Mouse (Mus musculus) liver, postnatal 0 days (tissue): Measurements from ENCODE around the gene Coro2a. TPM values are rescaled to one million over a fixed set of nuclear protein-coding genes. Genes with fewer than 3 reads are reported as not detected.
"Not testable (repeated sequence)": the region's sequence is repeated elsewhere in the genome, so short reads cannot be mapped to it uniquely, and the experiment has no call there.

ENCODE experiments used
- ATAC-seq: fragments of 200-750 bp; cut with Nextera tagmentation; 2 replicates; pipeline ENCODE4 v1.8.0; 2017; ENCODE audit warnings: mild to moderate bottlenecking, moderate library complexity
- DNase-seq: peaks from one replicate; pipeline ENCODE4 v3.0.0-alpha.2; 2016
- H3K27ac ChIP-seq: fragments of 300-500 bp; sonication (generic); 2 replicates; pipeline ENCODE4 v1.5.1; 2014; ENCODE audit warnings: antibody characterized with exemption, moderate library complexity, mild to moderate bottlenecking, low read depth
- H3K27me3 ChIP-seq: fragments of 300-500 bp; sonication (generic); 2 replicates; pipeline ENCODE4 v1.6.1; 2014; ENCODE audit warnings: low read length, control low read depth, mixed read lengths; ENCODE audit not compliant: insufficient read depth
- H3K36me3 ChIP-seq: fragments of 300-500 bp; sonication (generic); replicated peaks from 2 replicates; pipeline ENCODE4 v1.6.1; 2014; ENCODE audit warnings: mild to moderate bottlenecking, control low read depth, low read length, moderate library complexity, mixed read lengths; ENCODE audit not compliant: insufficient read depth
- H3K4me1 ChIP-seq: fragments of 300-500 bp; sonication (generic); 2 replicates; pipeline ENCODE4 v1.6.1; 2014; ENCODE audit warnings: antibody characterized with exemption, mild to moderate bottlenecking, control low read depth; ENCODE audit not compliant: insufficient read depth
- H3K4me2 ChIP-seq: fragments of 300-500 bp; sonication (generic); 2 replicates; pipeline ENCODE4 v1.6.1; 2014; ENCODE audit warnings: low read depth, mild to moderate bottlenecking, low read length, moderate library complexity, mixed read lengths
- H3K4me3 ChIP-seq: fragments of 300-500 bp; sonication (generic); 2 replicates; pipeline ENCODE4 v1.5.1; 2014; ENCODE audit warnings: low read depth, low read length
- H3K9ac ChIP-seq: fragments of 300-500 bp; sonication (generic); replicated peaks from 2 replicates; pipeline ENCODE4 v1.6.1; 2014; ENCODE audit warnings: mild to moderate bottlenecking, moderate library complexity
- H3K9me3 ChIP-seq: fragments of 300-500 bp; sonication (generic); 2 replicates; pipeline ENCODE4 v1.6.1; 2016; ENCODE audit warnings: mild to moderate bottlenecking, control low read depth, low read length, mixed read lengths
- CTCF ChIP-seq: sonication (generic); IDR thresholded peaks from 2 replicates; pipeline ENCODE4 v1.5.1; 2016; ENCODE audit warnings: antibody characterized with exemption, low read depth
- EP300 ChIP-seq: IDR thresholded peaks from 2 replicates; pipeline ENCODE4 v1.6.1; 2016; ENCODE audit warnings: antibody characterized with exemption, low read depth, mild to moderate bottlenecking
- WGBS: fragments of 180-500 bp; shearing (Covaris S2); extraction: QIAGEN DNeasy Blood & Tissue Kit; methylation state at CpG from one replicate; pipeline ENCODE4 v1.1.7; 2014; ENCODE audit not compliant: insufficient replicate concordance; 5-methylcytosine and 5-hydroxymethylcytosine counted together
- polyA plus RNA-seq: library from polyadenylated mRNA; unstranded; fragments of >200 nt; fragmentation: Nextera tagmentation; extraction: Ambion mirVana; gene quantifications from 2 replicates; pipeline ENCODE4 v1.2.1, GENCODE M21; 2015

The Coro2a gene
- polyA plus RNA-seq, 1 experiment from 2014 or later = 2.2 TPM

DNA sequence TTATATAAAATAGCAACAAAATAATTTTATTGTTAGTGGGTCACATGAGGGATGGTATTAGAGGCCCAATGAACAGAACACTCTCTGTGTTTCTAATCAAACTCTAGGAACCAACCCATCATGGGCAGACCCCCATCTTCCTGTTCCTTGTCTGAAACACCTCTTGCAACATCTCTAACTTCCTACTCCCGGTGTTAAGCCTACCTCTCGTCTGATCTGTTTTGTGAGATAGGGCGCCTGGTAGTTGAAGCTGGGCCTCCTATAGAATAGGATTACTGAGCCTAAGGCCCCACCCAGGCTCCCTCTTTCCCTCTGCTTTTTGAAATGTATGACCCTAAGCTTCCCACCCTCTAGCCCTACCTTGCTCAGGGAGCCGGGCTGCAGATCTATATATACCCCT lies 11.2 kb downstream of the Coro2a start:
- 31% methylated on average over 4 of the region's 4 CpGs for WGBS
- H3K27ac ChIP-seq = no peak overlapping the region
- TF ChIP-seq CTCF (no peak), EP300 (no peak)
- H3K4me2 ChIP-seq = no peak overlapping the region
- no peak for ATAC-seq
- no peak overlapping the region for H3K4me3 ChIP-seq
- H3K36me3 ChIP-seq = no peaks in the 10 kb centered on the region
- no peaks in the 10 kb centered on the region; the same call in 1 of the 2 replicates for H3K27me3 ChIP-seq
- H3K9me3 ChIP-seq = no peaks in the 10 kb centered on the region
- H3K4me1 ChIP-seq = peaks cover 17% of the 10 kb centered on the region
- no peak overlapping the region for H3K9ac ChIP-seq
- no peak for DNase-seq

DNA sequence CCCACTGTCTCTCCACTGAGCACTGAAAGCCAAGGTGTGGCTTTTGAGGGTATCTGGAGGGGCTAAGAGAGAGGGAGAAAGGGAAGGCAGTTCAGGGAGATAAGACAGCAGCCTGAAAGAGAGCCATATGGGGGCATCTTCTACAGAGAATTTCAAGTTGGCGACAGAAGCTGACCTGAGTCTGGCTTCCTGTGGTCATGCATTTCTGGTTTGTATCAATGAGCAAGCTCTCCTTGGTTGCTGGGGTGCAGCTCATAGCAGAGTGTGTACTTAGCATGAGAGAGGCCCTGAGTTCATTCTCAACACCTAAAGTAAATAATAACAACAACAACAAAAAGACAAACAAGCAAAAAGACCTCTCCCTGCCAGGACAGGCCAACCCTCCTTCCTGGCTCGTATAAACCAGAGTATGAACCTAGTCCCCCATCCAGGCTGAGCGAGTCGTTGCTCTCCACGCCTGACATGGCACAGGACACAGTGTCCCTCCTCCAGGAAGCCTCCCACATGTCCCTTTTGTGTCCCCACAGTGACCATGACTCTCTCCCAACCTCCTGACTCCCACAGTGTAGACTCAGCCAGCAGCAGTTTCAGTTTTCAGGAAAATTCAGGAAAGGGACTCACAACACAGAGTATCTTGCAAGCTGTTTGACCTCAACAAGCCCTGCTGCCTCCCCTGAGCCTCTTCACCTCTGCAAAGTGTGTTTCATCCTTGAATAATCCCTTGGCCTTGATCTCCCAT lies 11.9 kb downstream of the Coro2a start:
- no peak overlapping the region; the same call in 1 of the 2 replicates for H3K27ac ChIP-seq
- H3K27me3 ChIP-seq = no peaks in the 10 kb centered on the region; the same call in 1 of the 2 replicates
- DNase-seq (no peak), ATAC-seq (no peak)
- H3K9ac ChIP-seq = no peak overlapping the region
- H3K4me2 ChIP-seq = no peak overlapping the region
- H3K4me3 ChIP-seq = no peak overlapping the region
- no peaks in the 10 kb centered on the region for H3K9me3 ChIP-seq
- TF ChIP-seq EP300 (no peak), CTCF (no peak)
- no peaks in the 10 kb centered on the region for H3K36me3 ChIP-seq
- peaks cover 22% of the 10 kb centered on the region for H3K4me1 ChIP-seq
- WGBS = 56% methylated on average over 5 of the region's 5 CpGs

DNA sequence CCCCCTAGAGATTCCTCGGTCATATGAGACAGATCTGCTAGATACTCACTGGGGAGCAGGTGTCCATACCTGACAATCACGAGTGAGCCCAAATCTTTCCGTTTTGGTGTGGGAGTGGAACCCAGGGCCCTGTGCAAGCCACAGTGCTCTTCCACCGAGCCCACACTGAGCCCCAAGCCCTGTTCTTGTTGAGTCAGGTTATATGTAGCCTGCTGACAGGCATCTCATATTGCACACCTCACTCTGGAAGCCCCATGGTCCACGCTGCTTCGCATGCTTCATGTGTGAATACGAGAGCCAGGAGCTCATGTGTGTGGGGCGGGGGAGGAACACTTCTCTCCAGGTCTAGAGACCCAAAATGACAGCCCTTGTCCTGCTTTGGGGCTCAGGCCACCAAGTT lies 12.9 kb downstream of the Coro2a start:
- H3K27ac ChIP-seq = no peak overlapping the region
- H3K27me3 ChIP-seq = no peaks in the 10 kb centered on the region; the same call in 1 of the 2 replicates
- no peaks in the 10 kb centered on the region for H3K36me3 ChIP-seq
- ATAC-seq (no peak), DNase-seq (no peak)
- 74% methylated on average over 8 of the region's 8 CpGs for WGBS
- no peak overlapping the region for H3K4me2 ChIP-seq
- peaks cover 25% of the 10 kb centered on the region for H3K4me1 ChIP-seq
- no peaks in the 10 kb centered on the region for H3K9me3 ChIP-seq
- TF ChIP-seq CTCF = no peak
- no peak for TF ChIP-seq EP300
- no peak overlapping the region for H3K4me3 ChIP-seq
- H3K9ac ChIP-seq = no peak overlapping the region

DNA sequence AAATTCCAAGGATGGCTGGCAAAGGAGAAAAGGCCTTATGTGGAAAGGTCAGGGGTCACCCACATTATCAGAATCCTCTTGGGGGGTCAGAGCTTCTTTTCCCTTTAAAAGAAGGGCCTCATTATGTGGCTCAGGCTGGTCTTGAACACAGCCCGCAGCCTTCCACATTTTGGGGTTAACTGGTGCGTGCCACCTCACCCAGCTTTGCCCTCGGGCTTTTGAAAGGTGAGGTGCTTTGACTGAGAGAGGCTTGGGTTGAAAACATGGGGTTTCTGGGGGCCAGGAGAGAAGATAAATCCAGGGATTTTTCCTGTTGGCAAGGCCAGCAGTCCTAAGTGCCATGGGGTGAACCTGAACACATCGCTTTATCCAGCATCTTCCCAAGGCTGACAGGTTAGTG lies 15.5 kb downstream of the Coro2a start:
- Histone ChIP-seq H3K4me1 (peaks cover 16% of the 10 kb centered on the region), H3K36me3 (no peaks in the 10 kb centered on the region), H3K27me3 (no peaks in the 10 kb centered on the region; the same call in 1 of the 2 replicates), H3K27ac (no peak overlapping the region), H3K4me3 (no peak overlapping the region), H3K9me3 (no peaks in the 10 kb centered on the region), H3K4me2 (no peak overlapping the region), H3K9ac (no peak overlapping the region)
- ATAC-seq = no peak
- DNase-seq = no peak
- 77% methylated on average over 4 of the region's 4 CpGs for WGBS
- TF ChIP-seq CTCF (no peak), EP300 (no peak)

DNA sequence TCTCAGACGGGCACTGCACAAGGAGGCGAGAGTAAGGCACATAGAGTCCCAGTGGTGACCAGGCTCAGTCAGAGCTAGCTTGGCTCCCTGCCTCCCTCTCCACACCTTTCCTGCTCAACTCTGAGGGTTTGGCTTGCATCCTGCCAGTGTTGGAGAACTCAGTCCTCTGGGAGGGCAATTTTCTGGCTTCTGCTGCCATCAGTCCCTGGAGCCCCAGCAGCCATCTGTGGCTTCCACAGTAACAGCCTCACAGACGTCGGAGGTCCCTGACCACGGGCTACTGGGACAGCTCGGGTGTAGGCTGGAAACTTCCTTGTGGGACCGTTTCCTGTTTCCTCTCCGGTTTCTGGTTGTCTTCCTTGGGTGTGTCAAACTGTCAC lies 16.2 kb downstream of the Coro2a start:
- Histone ChIP-seq H3K4me1 (peaks cover 11% of the 10 kb centered on the region), H3K27me3 (no peaks in the 10 kb centered on the region; the same call in 1 of the 2 replicates), H3K9ac (no peak overlapping the region), H3K4me3 (no peak overlapping the region), H3K36me3 (no peaks in the 10 kb centered on the region), H3K9me3 (no peaks in the 10 kb centered on the region), H3K27ac (no peak overlapping the region), H3K4me2 (no peak overlapping the region)
- DNase-seq (no peak), ATAC-seq (no peak)
- 42% methylated on average over 8 of the region's 8 CpGs for WGBS
- TF ChIP-seq EP300 = no peak
- no peak for TF ChIP-seq CTCF

DNA sequence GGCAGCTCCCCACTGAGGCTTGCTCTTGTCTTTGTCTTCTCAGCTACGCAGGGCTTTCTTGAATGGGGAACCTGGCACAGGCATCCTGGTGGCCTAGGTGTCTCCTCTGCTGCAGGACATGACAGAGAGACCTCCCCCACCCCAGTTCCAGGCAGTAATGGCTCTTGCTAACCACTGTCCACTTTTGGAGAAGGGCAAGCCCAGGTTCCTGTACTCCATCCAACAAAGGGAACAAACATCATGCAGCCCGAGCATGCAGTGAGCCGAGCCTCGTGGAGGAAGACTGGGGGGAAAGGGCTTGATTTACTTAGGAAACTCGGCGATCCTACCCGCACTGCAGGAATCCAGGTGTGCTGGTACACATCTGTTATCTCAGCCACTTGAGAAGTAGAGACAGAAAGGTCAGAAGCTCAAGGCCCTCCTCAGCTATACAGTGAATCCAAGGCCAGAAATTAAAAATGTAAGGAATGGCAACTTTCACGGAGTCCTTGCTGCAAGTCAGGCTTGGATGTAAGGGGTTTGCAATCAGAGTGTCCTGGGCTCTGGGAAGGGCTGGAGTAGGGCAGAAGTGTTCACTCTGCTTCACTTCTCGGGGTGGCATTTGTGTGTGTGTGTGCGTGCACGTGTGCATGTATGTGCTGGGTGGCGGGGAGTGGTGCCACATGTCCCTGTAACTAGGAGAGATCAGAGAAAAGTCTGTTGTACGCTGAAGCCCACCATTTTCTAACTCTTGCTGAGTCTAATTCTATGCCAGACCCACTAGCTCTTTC lies 16.8 kb downstream of the Coro2a start:
- H3K27ac ChIP-seq = peak overlapping the region; percentile 49; the same call in 1 of the 2 replicates
- no peak for TF ChIP-seq EP300
- no peak for TF ChIP-seq CTCF
- 58% methylated on average over 13 of the region's 13 CpGs for WGBS

DNA sequence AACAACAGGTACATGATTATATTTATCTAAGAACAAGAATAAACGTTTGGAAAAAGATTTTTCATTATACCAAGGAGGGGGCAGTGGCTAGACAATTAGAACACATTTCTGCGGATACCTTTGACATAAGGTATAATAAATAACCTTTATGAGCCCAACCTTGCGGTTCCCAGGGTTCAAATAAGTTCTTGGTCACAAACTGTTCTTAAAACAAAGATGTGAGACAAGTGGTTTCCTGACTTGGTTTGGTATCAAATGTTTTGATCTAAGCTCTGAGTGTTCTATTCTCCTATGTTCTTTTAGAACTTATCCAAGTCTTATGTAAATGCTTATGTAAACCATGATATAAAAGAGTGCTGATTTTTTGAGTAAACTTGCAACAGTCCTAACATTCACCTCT lies 17.5 kb downstream of the Coro2a start:
- not testable (repeated sequence) for H3K27ac ChIP-seq, H3K9ac ChIP-seq, H3K36me3 ChIP-seq, DNase-seq, H3K4me1 ChIP-seq, ATAC-seq, H3K9me3 ChIP-seq, H3K4me3 ChIP-seq, H3K4me2 ChIP-seq, H3K27me3 ChIP-seq
- 40% methylated on average over 3 of the region's 3 CpGs for WGBS

More for the DNA sequence above, 16.8 kb downstream of the Coro2a start:
- ATAC-seq (no peak), DNase-seq (no peak)
- Histone ChIP-seq H3K4me2 (no peak overlapping the region), H3K27me3 (no peaks in the 10 kb centered on the region; the same call in 1 of the 2 replicates), H3K36me3 (no peaks in the 10 kb centered on the region), H3K4me1 (peaks cover 10% of the 10 kb centered on the region), H3K9me3 (no peaks in the 10 kb centered on the region), H3K4me3 (no peak overlapping the region), H3K9ac (no peak overlapping the region)

DNA sequence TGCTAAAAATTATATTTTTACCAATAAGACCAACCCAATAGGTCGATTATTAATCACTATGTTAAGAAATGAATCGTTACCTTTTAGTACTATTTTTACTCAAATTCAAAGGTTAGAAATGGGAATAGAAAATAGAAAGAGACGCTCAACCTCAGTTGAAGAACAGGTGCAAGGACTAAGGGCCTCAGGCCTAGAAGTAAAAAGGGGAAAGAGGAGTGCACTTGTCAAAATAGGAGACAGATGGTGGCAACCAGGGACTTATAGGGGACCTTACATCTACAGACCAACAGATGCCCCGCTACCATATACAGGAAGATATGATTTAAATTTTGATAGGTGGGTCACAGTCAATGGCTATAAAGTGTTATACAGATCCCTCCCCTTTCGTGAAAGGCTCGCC lies 17.9 kb downstream of the Coro2a start:
- ATAC-seq, H3K27ac ChIP-seq, H3K27me3 ChIP-seq, H3K4me2 ChIP-seq, H3K36me3 ChIP-seq, H3K4me3 ChIP-seq, DNase-seq, H3K9me3 ChIP-seq, H3K4me1 ChIP-seq, H3K9ac ChIP-seq: not testable (repeated sequence)
- WGBS = 34% methylated on average over 2 of the region's 6 CpGs

DNA sequence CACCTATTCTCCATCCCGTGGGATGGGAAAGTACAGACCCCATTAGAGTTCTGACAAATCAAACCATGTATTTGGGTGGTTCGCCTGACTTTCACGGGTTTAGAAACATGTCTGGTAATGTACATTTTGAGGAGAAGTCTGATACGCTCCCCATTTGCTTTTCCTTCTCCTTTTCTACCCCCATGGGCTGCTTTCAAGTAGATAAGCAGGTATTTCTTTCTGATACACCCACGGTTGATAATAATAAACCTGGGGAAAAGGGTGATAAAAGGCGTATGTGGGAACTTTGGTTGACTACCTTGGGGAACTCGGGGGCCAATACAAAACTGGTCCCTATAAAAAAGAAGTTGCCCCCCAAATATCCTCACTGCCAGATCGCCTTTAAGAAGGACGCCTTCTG lies 20.0 kb downstream of the Coro2a start:
- 65% methylated on average over 9 of the region's 9 CpGs for WGBS
- H3K9me3 ChIP-seq, H3K9ac ChIP-seq, DNase-seq, H3K4me1 ChIP-seq, H3K27me3 ChIP-seq, ATAC-seq, H3K4me3 ChIP-seq, H3K4me2 ChIP-seq, H3K36me3 ChIP-seq, H3K27ac ChIP-seq: not testable (repeated sequence)
